Mouse (Mus musculus) MEL (cell line): ENCODE results near the gene Bcl2l10.

ENCODE experiments used
- CHD1 ChIP-seq: IDR thresholded peaks from 2 replicates; pipeline ENCODE4 v1.6.1; 2012; ENCODE audit warnings: low read depth, mild to moderate bottlenecking, inconsistent platforms, low read length, improper control_type of control experiment
- CHD2 ChIP-seq: IDR thresholded peaks from 2 replicates; pipeline ENCODE4 v1.6.1; 2011; ENCODE audit warnings: low read length, improper control_type of control experiment
- CTCF ChIP-seq, 3 experiments: IDR thresholded peaks in 2 of 3; conservative IDR thresholded peaks in 1 of 3; 2 replicates each; pipeline ENCODE4 v1.5.1; 2011 to 2012; ENCODE audit warnings: low read length in 3 of 3, low read depth in 2 of 3, mild to moderate bottlenecking in 2 of 3, improper control_type of control experiment in 1 of 3, inconsistent platforms in 1 of 3, mixed read lengths in 1 of 3, moderate library complexity in 1 of 3; ENCODE audit not compliant: control insufficient read depth in 1 of 3, insufficient read depth in 1 of 3, poor library complexity in 1 of 3, severe bottlenecking in 1 of 3
- EP300 ChIP-seq, 2 experiments: IDR thresholded peaks; 2 replicates each; pipeline ENCODE4 v1.6.1; 2011; ENCODE audit warnings: improper control_type of control experiment in 2 of 2, low read length in 2 of 2, low read depth in 1 of 2, mild to moderate bottlenecking in 1 of 2
- GATA1 ChIP-seq: IDR thresholded peaks from 2 replicates; pipeline ENCODE4 v1.6.1; 2011; ENCODE audit warnings: low read depth, low read length, improper control_type of control experiment
- POLR2A ChIP-seq, 2 experiments: IDR thresholded peaks; 2 replicates each; pipeline ENCODE4 v1.6.1; 2011 to 2012; ENCODE audit warnings: low read length in 2 of 2, mild to moderate bottlenecking in 2 of 2, control low read depth in 1 of 2, improper control_type of control experiment in 1 of 2, low read depth in 1 of 2, moderate library complexity in 1 of 2; ENCODE audit not compliant: control insufficient read depth in 1 of 2, insufficient read depth in 1 of 2, poor library complexity in 1 of 2
- POLR2AphosphoS5 ChIP-seq: IDR thresholded peaks from 2 replicates; pipeline ENCODE4 v1.6.1; 2012; ENCODE audit warnings: low read depth, borderline replicate concordance, mild to moderate bottlenecking, inconsistent platforms, low read length, moderate library complexity, mixed read lengths
- TCF12 ChIP-seq: IDR thresholded peaks from 2 replicates; pipeline ENCODE4 v1.6.1; 2014; ENCODE audit warnings: low read depth, mild to moderate bottlenecking, inconsistent platforms, low read length, improper control_type of control experiment, moderate library complexity
- USF1 ChIP-seq: IDR thresholded peaks from 2 replicates; pipeline ENCODE4 v1.6.1; 2014; ENCODE audit warnings: low read depth, mild to moderate bottlenecking, inconsistent platforms, low read length, improper control_type of control experiment, moderate library complexity
- ZNF384 ChIP-seq: IDR thresholded peaks from 2 replicates; pipeline ENCODE4 v1.6.1; 2012; ENCODE audit warnings: low read depth, mild to moderate bottlenecking, inconsistent platforms, low read length, improper control_type of control experiment

- TF ChIP-seq CHD1 (no peak), EP300 (IDR thresholded peaks at IDR 0.05; ENCODE audit: low read depth in 1 of 2, low read length in 2 of 2) (no peak), POLR2A (IDR thresholded peaks at IDR 0.05; ENCODE audit: control insufficient read depth in 1 of 2, insufficient read depth in 1 of 2, low read depth in 1 of 2, low read length in 2 of 2, poor library complexity in 1 of 2) (no peak), TCF12 (no peak), GATA1 (no peak), CTCF (IDR thresholded peaks at IDR 0.05 in 2 of 3, conservative IDR thresholded peaks at IDR 0.05 in 1 of 3; ENCODE audit: control insufficient read depth in 1 of 3, insufficient read depth in 1 of 3, low read depth in 2 of 3, low read length in 3 of 3, poor library complexity in 1 of 3, severe bottlenecking in 1 of 3) (no peak), ZNF384 (no peak), CHD2 (no peak), USF1 (no peak), POLR2AphosphoS5 (no peak)
These were observed 18.6 kb downstream of the Bcl2l10 start for GRCm38 (mm10) chr9:75366191-75366590.
